Mouse (Mus musculus) effector memory CD4-positive, alpha-beta T cell, adult 7 months (primary cell): ENCODE results near the gene Olfr484. TPM values are rescaled to one million over a fixed set of nuclear protein-coding genes. Genes with fewer than 3 reads are reported as not detected.

Source experiments
- polyA plus RNA-seq: library from polyadenylated mRNA; unstranded; fragments of 100-300 nt; shearing (Covaris generic); gene quantifications from one replicate; pipeline ENCODE4 v1.2.1, GENCODE M21; 2017

Olfr484 gene
- polyA plus RNA-seq = not detected

GRCm38 (mm10) chr7:108127349-108127748 lies at the start of gene Olfr484:
Gene Olfr484, minus strand, starts transcription at chr7:108127449.

DNA sequence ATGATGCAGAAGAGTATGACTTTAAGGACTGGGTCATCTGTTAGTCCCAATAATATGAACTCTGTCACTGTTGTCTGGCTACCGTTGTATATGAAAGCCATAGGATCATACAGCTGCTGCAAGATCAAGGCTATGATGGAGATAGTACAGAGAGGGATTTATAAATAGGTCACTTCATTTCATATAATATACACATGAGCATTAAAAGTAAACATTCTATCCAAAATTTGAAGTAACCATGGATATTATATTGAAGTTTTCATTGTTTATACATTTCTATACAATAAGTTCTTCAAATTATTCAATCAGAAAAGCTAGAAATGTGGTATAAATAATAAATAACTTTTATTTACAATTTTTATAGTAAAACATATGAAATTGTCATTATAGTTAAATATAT lies 45.4 kb upstream of the Olfr484 start, which contains the start of gene Olfr486:
Olfr486 (minus strand) TSS at position 101 of the 400 bp plus-strand sequence.

DNA sequence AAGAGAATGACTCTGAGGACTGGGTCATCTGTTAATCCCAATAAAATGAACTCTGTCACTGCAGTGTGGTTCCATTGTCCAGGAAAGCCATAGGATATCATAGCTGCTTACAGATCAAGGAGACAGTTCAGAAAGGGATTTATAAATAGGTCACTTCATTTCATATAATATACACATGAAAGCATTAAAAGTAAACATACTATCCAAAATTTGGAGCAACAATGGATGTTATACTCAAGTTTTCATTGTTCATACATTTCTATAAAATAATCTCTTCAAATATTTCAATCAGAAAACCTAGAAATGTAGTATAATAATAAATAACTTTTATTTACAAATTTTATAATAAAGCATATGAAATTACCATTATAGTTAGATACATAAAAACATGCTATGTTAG lies 32.5 kb upstream of the Olfr484 start, which contains the start of gene Olfr485:
Olfr485 (minus strand) TSS at position 101 of the 400 bp plus-strand sequence.

GRCm38 (mm10) chr7:108100549-108100948 lies 26.7 kb downstream of the Olfr484 start, which contains the start of gene Olfr483:
Gene Olfr483, plus strand, starts transcription at chr7:108100849.

DNA sequence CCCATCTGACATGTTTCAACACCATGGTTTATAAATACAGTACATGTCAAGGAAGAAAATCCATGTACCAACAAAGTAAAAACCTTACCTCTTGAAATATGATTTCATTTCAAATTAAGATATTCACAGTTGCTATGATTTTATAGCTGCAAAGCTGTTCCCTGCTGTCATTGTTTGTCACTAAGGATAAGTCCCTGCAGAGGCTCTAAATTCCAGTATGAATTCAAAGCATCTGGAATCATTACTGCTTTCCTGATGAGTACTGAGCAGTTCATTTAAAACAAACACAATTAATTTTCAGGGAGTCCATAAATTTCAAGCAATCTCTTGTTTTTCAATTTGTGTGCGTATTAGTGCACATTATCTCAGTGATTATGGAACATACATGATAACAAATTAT lies 29.8 kb downstream of the Olfr484 start, which contains the start of gene Olfr482:
Olfr482 (minus strand) TSS at position 101 of the 400 bp plus-strand sequence.

GRCm38 (mm10) chr7:108079555-108079954 lies 47.7 kb downstream of the Olfr484 start, which contains the start of gene Olfr481:
Gene Olfr481, plus strand, starts transcription at chr7:108079855.

Other genes starting within 250 kb of the Olfr484 start
- gene Olfr472, start 229.5 kb downstream of the Olfr484 start, polyA plus RNA-seq = 0.40 TPM
- not detected for gene Olfr473, start 197.0 kb downstream of the Olfr484 start, polyA plus RNA-seq
- gene Olfr474, start 172.8 kb downstream of the Olfr484 start, polyA plus RNA-seq = not detected
- not detected for gene Olfr476, start 162.6 kb downstream of the Olfr484 start, polyA plus RNA-seq
- not detected for gene Olfr477, start 140.8 kb downstream of the Olfr484 start, polyA plus RNA-seq
- not detected for gene Olfr478, start 93.5 kb downstream of the Olfr484 start, polyA plus RNA-seq
- gene Olfr479, start 76.8 kb downstream of the Olfr484 start, polyA plus RNA-seq = not detected
- not detected for gene Olfr480, start 60.1 kb downstream of the Olfr484 start, polyA plus RNA-seq
- gene Olfr481, start 47.6 kb downstream of the Olfr484 start, polyA plus RNA-seq = 0.07 TPM
- 0.33 TPM for gene Olfr482, start 29.9 kb downstream of the Olfr484 start, polyA plus RNA-seq
- not detected for gene Olfr483, start 26.6 kb downstream of the Olfr484 start, polyA plus RNA-seq
- 0.40 TPM for gene Olfr485, start 32.4 kb upstream of the Olfr484 start, polyA plus RNA-seq
- gene Olfr486, start 45.3 kb upstream of the Olfr484 start, polyA plus RNA-seq = not detected
- gene Olfr487, start 87.2 kb upstream of the Olfr484 start, polyA plus RNA-seq = not detected
- not detected for gene Olfr488, start 130.9 kb upstream of the Olfr484 start, polyA plus RNA-seq
- 0.40 TPM for gene Olfr490, start 161.5 kb upstream of the Olfr484 start, polyA plus RNA-seq
- not detected for gene Olfr491, start 186.0 kb upstream of the Olfr484 start, polyA plus RNA-seq
- gene Olfr492, start 196.2 kb upstream of the Olfr484 start, polyA plus RNA-seq = not detected
- gene Olfr493, start 219.5 kb upstream of the Olfr484 start, polyA plus RNA-seq = not detected
- gene Olfr494, start 237.9 kb upstream of the Olfr484 start, polyA plus RNA-seq = not detected